Mouse (Mus musculus) E14TG2a.4 (cell line): ENCODE measurements at regions not wholly inside any gene's neighbourhood (a gene's known extent, or its start where the extent isn't known, plus 50 kb on each side); places are given as distances from the start of the nearest gene placed in this dataset.

ENCODE experiments used
- H3K27me3 ChIP-seq: 2 replicates; pipeline ENCODE4 v1.6.1; 2014; ENCODE audit warnings: low read length, control low read depth; ENCODE audit not compliant: insufficient read depth
- H3K36me3 ChIP-seq: 2 replicates; pipeline ENCODE4 v1.6.1; 2014; ENCODE audit warnings: low read length, control low read depth; ENCODE audit not compliant: insufficient read depth
- H3K4me1 ChIP-seq: replicated peaks from 2 replicates; pipeline ENCODE4 v1.6.1; 2014; ENCODE audit warnings: low read depth, low read length, control low read depth
- H3K4me3 ChIP-seq: replicated peaks from 2 replicates; pipeline ENCODE4 v1.5.1; 2014; ENCODE audit warnings: mild to moderate bottlenecking, low read length
- H3K9me3 ChIP-seq: 2 replicates; pipeline ENCODE4 v1.6.1; 2014; ENCODE audit warnings: low read length, control low read depth
- CTCF ChIP-seq: conservative IDR thresholded peaks from 2 replicates; pipeline ENCODE4 v1.5.1; 2014; ENCODE audit warnings: low read length
- NANOG ChIP-seq: IDR thresholded peaks from 2 replicates; pipeline ENCODE4 v1.6.1; 2014; ENCODE audit warnings: borderline replicate concordance, low read length, mixed read lengths
- POU5F1 ChIP-seq: IDR thresholded peaks from 2 replicates; pipeline ENCODE4 v1.6.1; 2014; ENCODE audit warnings: low read length, borderline replicate concordance

DNA sequence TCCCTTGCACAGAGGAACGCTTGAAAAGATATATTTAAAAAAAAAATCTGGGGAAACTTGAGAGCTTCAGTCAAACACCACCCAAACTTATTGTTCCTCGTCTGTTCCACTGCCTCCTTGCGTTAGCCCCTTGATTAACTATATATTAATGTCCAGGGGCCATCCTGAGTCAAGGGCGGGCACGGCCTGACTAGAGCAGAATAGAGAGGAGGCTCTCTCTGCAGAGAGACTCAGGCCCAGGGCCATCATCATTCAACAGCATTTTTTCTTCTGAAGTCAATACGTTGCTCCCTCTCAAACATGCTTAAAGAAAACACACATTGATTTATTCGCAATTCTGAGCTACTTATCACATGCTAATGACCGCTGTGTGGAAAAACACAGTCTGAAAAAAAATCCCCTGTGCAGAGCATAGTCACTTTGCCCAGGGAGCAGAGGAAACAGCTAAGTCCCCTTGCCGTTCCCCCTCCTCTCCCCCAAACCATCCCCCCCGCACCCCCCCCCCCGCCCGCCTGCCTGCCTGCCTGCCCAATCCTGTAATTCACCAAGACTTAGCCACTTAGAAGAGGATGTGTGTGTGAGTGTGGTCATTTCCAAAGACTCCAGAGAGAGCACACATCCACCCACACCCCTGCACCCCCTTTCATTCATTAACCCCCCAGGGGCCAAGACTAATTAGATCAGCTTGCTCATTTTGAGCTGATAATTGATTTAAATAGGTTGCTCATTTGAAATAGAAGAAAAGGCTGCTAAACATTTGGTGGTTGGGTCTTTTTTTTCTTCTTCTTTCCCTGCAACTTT is 281.5 kb downstream of the Insig2 start:
- no peaks in the 10 kb centered on the region; the same call in 1 of the 2 replicates for H3K27me3 ChIP-seq
- no peaks in the 10 kb centered on the region for H3K36me3 ChIP-seq
- no peak overlapping the region for H3K4me3 ChIP-seq
- H3K4me1 ChIP-seq, result no peaks in the 10 kb centered on the region
- no peak for TF ChIP-seq POU5F1
- no peak for TF ChIP-seq CTCF
- no peak for TF ChIP-seq NANOG
- 0 out of 2 replicates have a peak, but pooled peaks cover 3% of the 10 kb centered on the region for H3K9me3 ChIP-seq

DNA sequence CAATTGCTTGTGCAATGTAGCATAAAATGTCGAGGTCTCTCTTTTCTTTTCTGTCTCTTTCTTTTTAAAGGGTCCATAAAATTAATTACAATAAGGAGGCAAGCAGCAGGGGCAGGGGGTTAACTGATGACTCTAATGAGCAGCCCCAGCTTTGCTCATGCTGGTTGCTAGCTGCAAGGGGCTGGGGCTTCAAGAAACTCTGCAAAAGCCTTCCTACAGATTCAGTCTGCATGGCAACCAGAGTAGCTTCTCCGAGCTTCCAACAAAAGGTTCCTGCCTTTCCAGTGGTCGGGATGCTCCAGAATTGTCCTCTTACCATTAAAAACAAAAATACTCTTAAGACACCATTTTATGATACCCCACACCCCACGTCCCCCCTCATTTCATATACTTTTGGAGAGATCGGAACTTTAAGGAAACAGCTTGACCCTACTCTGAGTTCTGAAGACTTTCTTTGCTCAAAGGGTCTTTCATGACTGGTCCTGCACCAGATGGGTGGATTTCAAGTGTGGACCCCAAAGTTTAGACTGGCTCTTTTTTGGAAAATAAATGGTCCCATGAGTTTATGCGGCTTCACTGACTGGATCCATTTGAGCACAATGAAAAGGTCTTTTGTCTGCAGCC is 280.8 kb downstream of the Insig2 start:
- Histone ChIP-seq H3K36me3 (no peaks in the 10 kb centered on the region), H3K27me3 (no peaks in the 10 kb centered on the region; the same call in 1 of the 2 replicates), H3K4me1 (no peaks in the 10 kb centered on the region), H3K4me3 (no peak overlapping the region), H3K9me3 (no peaks in the 10 kb centered on the region)
- no peak for TF ChIP-seq CTCF
- no peak for TF ChIP-seq POU5F1
- TF ChIP-seq NANOG, result no peak

DNA sequence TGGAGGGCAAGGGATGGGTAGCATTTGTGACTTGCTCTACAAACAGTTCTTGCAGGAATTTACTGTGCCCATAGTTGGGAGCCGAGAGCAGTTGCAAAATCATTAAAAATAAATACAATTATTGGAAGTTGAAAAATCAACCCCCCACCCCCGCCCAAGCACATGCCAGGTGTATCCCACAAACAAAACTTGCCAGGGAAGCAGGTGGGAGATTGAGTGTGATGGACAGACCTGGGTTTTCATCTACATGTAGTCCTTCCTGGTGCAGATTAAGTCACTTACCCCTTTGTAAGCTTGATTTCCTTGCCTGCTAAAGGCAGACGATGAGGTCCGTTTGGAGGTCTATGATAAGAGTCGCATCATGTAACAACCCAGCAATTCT is 280.3 kb downstream of the Insig2 start:
- no peak overlapping the region for H3K4me3 ChIP-seq
- H3K4me1 ChIP-seq, result no peaks in the 10 kb centered on the region
- H3K27me3 ChIP-seq, result no peaks in the 10 kb centered on the region; the same call in 1 of the 2 replicates
- no peaks in the 10 kb centered on the region for H3K9me3 ChIP-seq
- no peaks in the 10 kb centered on the region for H3K36me3 ChIP-seq
- TF ChIP-seq NANOG, result no peak
- TF ChIP-seq CTCF, result no peak
- no peak for TF ChIP-seq POU5F1

DNA sequence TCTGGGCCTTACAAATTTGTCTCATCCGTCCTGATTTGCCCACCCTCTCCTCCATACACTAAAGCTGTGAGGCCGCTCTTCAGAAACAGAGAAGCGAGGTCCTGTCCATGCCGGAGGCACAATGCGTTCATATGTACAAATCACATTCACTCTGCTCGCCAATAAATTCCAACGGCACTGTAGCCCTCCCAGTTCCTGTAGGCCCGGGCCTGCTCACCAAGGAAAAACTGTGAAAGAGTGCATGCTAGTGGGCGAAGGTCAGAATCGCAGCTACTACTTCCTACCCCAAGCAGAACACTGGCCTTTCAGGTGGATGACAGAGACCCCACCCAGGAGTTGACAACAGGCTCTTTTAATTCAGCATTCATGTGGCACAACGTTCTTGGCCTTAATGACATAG is 278.7 kb downstream of the Insig2 start:
- no peaks in the 10 kb centered on the region for H3K4me1 ChIP-seq
- no peak overlapping the region for H3K4me3 ChIP-seq
- no peaks in the 10 kb centered on the region; the same call in 1 of the 2 replicates for H3K27me3 ChIP-seq
- no peaks in the 10 kb centered on the region for H3K9me3 ChIP-seq
- peak; percentile 20 for TF ChIP-seq CTCF
- no peak for TF ChIP-seq POU5F1
- no peak for TF ChIP-seq NANOG
- H3K36me3 ChIP-seq, result no peaks in the 10 kb centered on the region

DNA sequence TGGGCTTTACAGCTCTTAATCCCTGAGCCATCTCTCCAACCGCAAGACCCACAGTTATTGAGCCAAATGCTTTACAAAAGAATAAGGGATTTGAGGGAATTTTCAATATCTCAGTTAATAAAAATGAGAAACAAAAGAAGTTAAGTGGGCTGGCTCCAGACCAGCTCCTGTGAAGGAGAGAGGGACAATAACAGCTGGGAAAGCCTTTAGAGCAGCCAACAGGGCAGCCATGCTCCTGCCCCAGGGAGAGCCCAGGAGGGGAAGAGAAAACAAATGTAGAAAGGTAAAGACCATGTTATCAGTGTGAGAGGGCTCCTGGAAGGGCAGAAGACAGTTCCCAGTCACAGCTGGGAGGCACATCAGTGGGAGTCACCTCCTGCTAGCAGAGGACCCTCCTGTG is 257.8 kb downstream of the Insig2 start:
- no peaks in the 10 kb centered on the region for H3K9me3 ChIP-seq
- no peaks in the 10 kb centered on the region for H3K27me3 ChIP-seq
- H3K36me3 ChIP-seq, result no peaks in the 10 kb centered on the region
- TF ChIP-seq NANOG, result no peak
- TF ChIP-seq CTCF, result no peak
- TF ChIP-seq POU5F1, result no peak
- no peaks in the 10 kb centered on the region for H3K4me1 ChIP-seq
- H3K4me3 ChIP-seq, result no peak overlapping the region

DNA sequence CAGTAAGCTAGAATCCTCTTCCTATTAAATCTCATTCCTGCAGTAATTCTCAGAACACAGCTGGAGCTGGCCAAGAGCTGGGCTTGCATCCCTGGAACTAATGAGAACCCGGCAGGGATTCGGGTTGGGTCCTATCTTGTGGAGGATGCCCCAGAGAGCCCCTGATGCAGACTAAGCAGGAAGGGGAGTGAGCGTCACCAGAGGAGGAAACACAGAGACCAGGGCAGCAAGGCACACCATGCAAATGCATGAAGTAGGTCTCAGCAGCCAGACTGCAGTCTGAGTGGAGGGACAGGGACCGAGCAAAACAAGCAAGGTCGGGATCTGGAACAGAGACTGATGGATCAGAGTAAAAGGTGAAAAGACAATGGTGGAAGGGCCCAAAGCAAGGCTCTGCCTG is 249.6 kb downstream of the Insig2 start:
- no peaks in the 10 kb centered on the region for H3K36me3 ChIP-seq
- no peaks in the 10 kb centered on the region for H3K9me3 ChIP-seq
- peak overlapping the region; percentile 46 for H3K4me3 ChIP-seq
- H3K4me1 ChIP-seq, result peaks cover 39% of the 10 kb centered on the region
- TF ChIP-seq NANOG, result no peak
- TF ChIP-seq POU5F1, result no peak
- no peak for TF ChIP-seq CTCF
- H3K27me3 ChIP-seq, result no peaks in the 10 kb centered on the region

DNA sequence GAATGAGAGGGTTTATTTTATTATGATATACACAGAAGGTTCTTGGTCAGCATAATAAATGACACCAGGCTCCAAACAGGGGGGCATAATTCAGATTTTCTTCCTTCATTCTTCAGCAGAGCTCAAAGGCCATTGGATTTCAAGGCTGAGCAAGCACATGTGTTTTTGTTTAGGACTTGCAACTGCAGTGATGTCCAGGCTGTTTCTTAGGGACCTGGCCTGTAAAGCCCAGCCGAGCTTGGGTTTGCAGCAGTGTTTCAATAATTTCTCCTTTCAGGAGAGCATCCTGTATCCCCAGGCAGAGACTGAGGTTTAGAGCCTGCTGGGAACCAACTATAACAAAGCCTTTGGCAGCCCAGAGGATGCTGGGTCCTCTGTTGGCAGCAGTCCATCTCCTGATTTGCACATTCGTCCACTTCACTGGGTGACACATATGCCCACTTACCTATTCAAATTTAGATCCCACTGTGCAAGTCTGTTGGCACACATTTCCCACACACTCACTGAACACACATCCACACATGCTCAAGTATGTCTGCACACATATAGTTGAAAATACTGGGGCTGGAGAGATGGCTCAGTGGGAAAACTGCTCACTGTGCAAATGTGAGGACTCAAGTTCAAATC is 247.2 kb downstream of the Insig2 start:
- H3K9me3 ChIP-seq, result no peaks in the 10 kb centered on the region
- no peak overlapping the region for H3K4me3 ChIP-seq
- H3K27me3 ChIP-seq, result no peaks in the 10 kb centered on the region
- peaks cover 52% of the 10 kb centered on the region for H3K4me1 ChIP-seq
- no peaks in the 10 kb centered on the region for H3K36me3 ChIP-seq
- TF ChIP-seq POU5F1 (no peak), NANOG (no peak)

DNA sequence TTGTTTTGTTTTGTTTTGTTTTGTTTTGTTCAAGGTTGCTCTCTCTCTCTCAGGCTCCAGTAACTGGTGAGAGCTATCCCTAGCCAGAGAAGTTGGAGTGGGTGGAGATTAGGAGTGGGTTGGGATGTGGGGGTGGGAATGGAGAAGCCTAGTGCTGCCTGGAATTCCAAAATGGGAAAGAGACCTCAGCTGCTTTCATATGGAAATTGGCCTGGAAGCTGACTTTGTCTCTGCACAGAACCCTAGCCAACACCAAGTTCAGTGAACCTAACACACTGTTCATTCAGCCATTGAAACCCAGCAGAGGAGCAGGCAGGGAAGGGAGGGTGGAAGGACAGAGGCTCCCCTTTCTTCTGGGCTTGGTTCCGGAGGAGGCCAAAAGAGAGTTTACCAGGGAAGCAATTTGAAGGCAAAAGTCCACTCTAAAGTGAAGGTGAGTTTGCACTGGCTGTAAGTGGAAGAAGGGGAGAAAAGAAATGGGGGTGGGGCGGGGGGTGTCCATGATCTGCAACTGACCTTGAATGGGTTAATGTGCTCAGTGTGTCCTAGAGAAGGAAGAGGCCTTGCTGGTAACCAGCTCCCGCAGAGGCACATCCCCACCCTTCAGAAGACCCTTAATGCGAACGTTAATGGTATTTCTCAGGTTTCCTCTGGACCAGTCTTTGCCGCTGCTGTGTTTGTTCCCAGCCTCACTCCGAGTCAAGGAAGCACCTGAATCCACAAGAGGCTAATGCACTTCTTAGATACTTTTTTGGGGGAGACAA is 245.1 kb downstream of the Insig2 start:
- Histone ChIP-seq H3K4me1 (peaks cover 53% of the 10 kb centered on the region), H3K9me3 (no peaks in the 10 kb centered on the region)
- TF ChIP-seq CTCF (no peak), NANOG (no peak; the same call in 1 of the 2 replicates), POU5F1 (peak; percentile 49; the same call in 1 of the 2 replicates)

More for the DNA sequence above, 245.1 kb downstream of the Insig2 start:
- Histone ChIP-seq H3K36me3 (no peaks in the 10 kb centered on the region), H3K4me3 (peak overlapping the region; percentile 52), H3K27me3 (no peaks in the 10 kb centered on the region)
